Mouse (Mus musculus): ENCODE measurements around the gene Olfr787.

Gene Olfr787

DNA sequence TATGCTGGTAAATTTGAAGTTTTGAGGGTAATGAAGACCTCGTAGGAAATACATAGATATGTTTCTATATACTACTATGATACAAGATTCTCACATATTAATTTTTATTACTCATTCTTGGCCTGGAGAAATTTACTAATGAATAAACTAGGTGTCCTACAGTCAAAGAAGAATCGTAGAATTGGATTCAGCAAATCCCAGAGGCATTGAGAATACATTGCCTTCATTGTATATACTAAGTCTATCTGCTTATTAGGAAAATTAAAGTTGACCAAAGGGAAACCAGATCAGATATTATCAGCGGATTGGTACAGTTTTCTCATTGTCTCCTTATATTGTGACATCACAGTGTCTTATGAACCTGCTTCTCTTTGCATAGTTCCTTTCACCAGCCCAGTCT is at the start of gene Olfr787:
TSS of gene Olfr787 (plus strand) at position 301 of the 400 bp plus-strand sequence.
- in situ Hi-C loops (cut with MboI), result no loop called here

- in situ Hi-C loops (cut with MboI), result no loop called here
Observed at GRCm38 (mm10) chr10:129427006-129427405, 34.7 kb upstream of the Olfr787 start, which contains the start of gene Olfr786. TSS of gene Olfr786 (plus strand) at chr10:129427306.

DNA sequence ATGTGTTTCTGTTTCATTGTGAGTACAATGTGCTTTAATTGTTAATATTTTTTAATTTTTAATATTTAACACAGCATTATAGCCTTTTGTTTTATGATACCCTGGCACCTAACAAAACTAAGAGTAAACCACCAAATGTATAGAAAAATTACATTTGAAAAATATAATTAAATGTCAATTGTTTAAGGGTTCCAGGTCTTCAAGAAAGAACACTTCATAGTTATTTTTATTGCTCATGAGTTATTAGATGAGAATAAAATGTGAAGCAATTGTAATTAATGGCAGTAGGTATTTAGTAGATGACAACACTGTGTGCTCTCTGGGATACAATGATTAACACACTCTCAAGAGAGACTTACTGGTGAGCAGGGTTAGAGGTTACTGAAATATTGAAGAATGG is 9.0 kb downstream of the Olfr787 start, which contains the start of gene Olfr788:
TSS of gene Olfr788 (plus strand) at position 301 of the 400 bp plus-strand sequence.
- in situ Hi-C loops (cut with MboI), result no loop called here

- in situ Hi-C loops (cut with MboI), result no loop called here
Observed at GRCm38 (mm10) chr10:129473256-129473655, 11.6 kb downstream of the Olfr787 start.

DNA sequence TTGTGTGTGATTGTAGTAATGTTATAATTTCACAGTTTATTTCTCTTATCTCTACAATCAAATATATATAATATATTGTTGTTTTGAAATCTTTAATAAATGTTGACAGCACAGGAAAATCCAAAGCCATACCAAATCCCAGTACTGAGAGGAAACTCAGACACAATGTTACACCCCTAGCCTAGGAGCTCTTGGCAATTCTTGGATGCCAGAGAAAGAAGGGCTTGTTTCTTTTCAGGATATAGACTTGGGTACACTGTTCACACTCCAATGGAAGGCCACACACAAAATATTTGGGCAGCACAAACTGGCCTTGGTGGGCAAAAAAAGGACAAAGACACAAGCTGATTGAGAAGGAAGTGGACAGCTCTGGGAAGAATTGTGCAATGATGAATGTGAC is 12.1 kb downstream of the Olfr787 start:
- in situ Hi-C loops (cut with MboI), result no loop called here

- in situ Hi-C loops (cut with MboI), result no loop called here
Observed at GRCm38 (mm10) chr10:129484452-129484851, 22.8 kb downstream of the Olfr787 start, which contains the start of gene Olfr789. TSS of gene Olfr789 (plus strand) at chr10:129484752.

GRCm38 (mm10) chr10:129490101-129490500 is 28.4 kb downstream of the Olfr787 start:
- in situ Hi-C loops (cut with MboI), result no loop called here

DNA sequence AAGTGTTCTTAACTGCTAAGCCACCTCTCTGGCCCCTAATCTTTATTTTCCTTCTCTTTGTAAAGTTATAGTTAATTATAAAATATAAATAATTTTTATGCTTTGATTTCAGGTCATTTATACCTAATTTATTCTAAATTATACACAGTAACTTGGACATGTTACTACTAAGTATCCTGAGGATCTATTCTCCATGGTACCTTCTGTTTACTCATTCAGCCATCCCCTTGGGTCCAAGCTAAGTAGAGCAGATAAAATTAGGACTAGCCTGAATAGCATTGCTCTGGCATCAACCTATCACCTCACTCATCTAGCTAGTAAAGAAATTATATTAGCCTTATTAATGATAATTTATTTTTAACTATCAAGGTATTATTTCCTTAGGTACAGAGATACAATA is 36.5 kb downstream of the Olfr787 start, which contains the start of gene Olfr790:
TSS of gene Olfr790 (plus strand) at position 301 of the 400 bp plus-strand sequence.
- in situ Hi-C loops (cut with MboI), result no loop called here
